Mouse (Mus musculus) MEL (cell line): ENCODE data around the gene Plbd2. TPM values are rescaled to one million over a fixed set of nuclear protein-coding genes. Genes with fewer than 3 reads are reported as not detected.

Experiments used
- DNase-seq: peaks from one replicate; pipeline ENCODE4 v3.0.0; 2011; ENCODE audit warnings: low read depth, low spot score
- H3K27ac ChIP-seq: 2 replicates; pipeline ENCODE4 v1.5.1; 2012; ENCODE audit warnings: low read depth, mild to moderate bottlenecking, control low read depth, low read length, moderate library complexity; ENCODE audit not compliant: control insufficient read depth
- H3K27me3 ChIP-seq, 2 experiments: fragments of 150-350 bp in 1 of 2; sonication (generic) in 1 of 2; 2 replicates each; pipeline ENCODE4 v1.6.1; 2012; ENCODE audit warnings: low read length in 2 of 2, mild to moderate bottlenecking in 2 of 2, improper control_type of control experiment in 1 of 2, moderate library complexity in 1 of 2; ENCODE audit not compliant: insufficient read depth in 2 of 2, control insufficient read depth in 1 of 2
- H3K36me3 ChIP-seq, 2 experiments: 2 replicates each; pipeline ENCODE4 v1.6.1; 2012 to 2014; ENCODE audit warnings: low read length in 2 of 2, improper control_type of control experiment in 1 of 2, inconsistent platforms in 1 of 2, mild to moderate bottlenecking in 1 of 2; ENCODE audit not compliant: insufficient read depth in 2 of 2, control insufficient read depth in 1 of 2
- H3K4me1 ChIP-seq, 2 experiments: fragments of 150-350 bp in 1 of 2; sonication (generic) in 1 of 2; 2 replicates each; pipeline ENCODE4 v1.6.1; 2012; ENCODE audit warnings: low read length in 2 of 2, improper control_type of control experiment in 1 of 2, mild to moderate bottlenecking in 1 of 2; ENCODE audit not compliant: insufficient read depth in 2 of 2, control insufficient read depth in 1 of 2
- H3K4me3 ChIP-seq, 2 experiments: fragments of 150-350 bp in 1 of 2; sonication (generic) in 1 of 2; 2 replicates each; pipeline ENCODE4 v1.5.1; 2012; ENCODE audit warnings: low read depth in 2 of 2, low read length in 2 of 2, mild to moderate bottlenecking in 2 of 2, moderate library complexity in 2 of 2, control low read depth in 1 of 2, improper control_type of control experiment in 1 of 2; ENCODE audit not compliant: control insufficient read depth in 1 of 2, insufficient read depth in 1 of 2
- H3K79me2 ChIP-seq: 2 replicates; pipeline ENCODE4 v1.6.1; 2012; ENCODE audit warnings: mild to moderate bottlenecking, low read length, moderate library complexity; ENCODE audit not compliant: control insufficient read depth, poor library complexity, insufficient read depth
- H3K9ac ChIP-seq: 2 replicates; pipeline ENCODE4 v1.6.1; 2012; ENCODE audit warnings: low read depth, mild to moderate bottlenecking, control low read depth, low read length, moderate library complexity; ENCODE audit not compliant: control insufficient read depth, poor library complexity, severe bottlenecking
- H3K9me3 ChIP-seq: fragments of 150-350 bp; sonication (generic); replicated peaks from 2 replicates; pipeline ENCODE4 v1.6.1; 2012; ENCODE audit warnings: mild to moderate bottlenecking, low read length, improper control_type of control experiment, moderate library complexity; ENCODE audit not compliant: insufficient read depth
- CHD1 ChIP-seq: IDR thresholded peaks from 2 replicates; pipeline ENCODE4 v1.6.1; 2012; ENCODE audit warnings: low read depth, mild to moderate bottlenecking, inconsistent platforms, low read length, improper control_type of control experiment
- CHD2 ChIP-seq: IDR thresholded peaks from 2 replicates; pipeline ENCODE4 v1.6.1; 2011; ENCODE audit warnings: low read length, improper control_type of control experiment
- CTCF ChIP-seq, 3 experiments: IDR thresholded peaks in 2 of 3; conservative IDR thresholded peaks in 1 of 3; 2 replicates each; pipeline ENCODE4 v1.5.1; 2011 to 2012; ENCODE audit warnings: low read length in 3 of 3, low read depth in 2 of 3, mild to moderate bottlenecking in 2 of 3, improper control_type of control experiment in 1 of 3, inconsistent platforms in 1 of 3, mixed read lengths in 1 of 3, moderate library complexity in 1 of 3; ENCODE audit not compliant: control insufficient read depth in 1 of 3, insufficient read depth in 1 of 3, poor library complexity in 1 of 3, severe bottlenecking in 1 of 3
- E2F4 ChIP-seq: IDR thresholded peaks from 2 replicates; pipeline ENCODE4 v1.6.1; 2011; ENCODE audit warnings: low read depth, low read length, improper control_type of control experiment, borderline replicate concordance
- ELF1 ChIP-seq: IDR thresholded peaks from 2 replicates; pipeline ENCODE4 v1.6.1; 2014; ENCODE audit warnings: low read depth, mild to moderate bottlenecking, inconsistent platforms, low read length, improper control_type of control experiment, moderate library complexity
- EP300 ChIP-seq, 2 experiments: IDR thresholded peaks; 2 replicates each; pipeline ENCODE4 v1.6.1; 2011; ENCODE audit warnings: improper control_type of control experiment in 2 of 2, low read length in 2 of 2, low read depth in 1 of 2, mild to moderate bottlenecking in 1 of 2
- GABPA ChIP-seq: IDR thresholded peaks from 2 replicates; pipeline ENCODE4 v1.6.1; 2012; ENCODE audit warnings: low read depth, mild to moderate bottlenecking, inconsistent platforms, low read length, improper control_type of control experiment, moderate library complexity
- GATA1 ChIP-seq: IDR thresholded peaks from 2 replicates; pipeline ENCODE4 v1.6.1; 2011; ENCODE audit warnings: low read depth, low read length, improper control_type of control experiment
- HCFC1 ChIP-seq: IDR thresholded peaks from 2 replicates; pipeline ENCODE4 v1.6.1; 2012; ENCODE audit warnings: low read depth, mild to moderate bottlenecking, inconsistent platforms, low read length, improper control_type of control experiment, moderate library complexity
- MAFK ChIP-seq: IDR thresholded peaks from 2 replicates; pipeline ENCODE4 v1.6.1; 2011; ENCODE audit warnings: low read depth, mild to moderate bottlenecking, low read length, improper control_type of control experiment, borderline replicate concordance
- MAX ChIP-seq: IDR thresholded peaks from 2 replicates; pipeline ENCODE4 v1.6.1; 2011; ENCODE audit warnings: low read length, improper control_type of control experiment
- MAZ ChIP-seq: IDR thresholded peaks from 2 replicates; pipeline ENCODE4 v1.6.1; 2012; ENCODE audit warnings: low read depth, mild to moderate bottlenecking, inconsistent platforms, low read length, improper control_type of control experiment
- MYB ChIP-seq: IDR thresholded peaks from 2 replicates; pipeline ENCODE4 v1.6.1; 2011; ENCODE audit warnings: mild to moderate bottlenecking, low read depth, low read length, improper control_type of control experiment
- RAD21 ChIP-seq: IDR thresholded peaks from 2 replicates; pipeline ENCODE4 v1.6.1; 2011; ENCODE audit warnings: mild to moderate bottlenecking, low read depth, low read length, improper control_type of control experiment
- SMC3 ChIP-seq: IDR thresholded peaks from 2 replicates; pipeline ENCODE4 v1.6.1; 2011; ENCODE audit warnings: low read depth, low read length, improper control_type of control experiment
- UBTF ChIP-seq: IDR thresholded peaks from 2 replicates; pipeline ENCODE4 v1.6.1; 2012; ENCODE audit warnings: low read depth, mild to moderate bottlenecking, inconsistent platforms, low read length, improper control_type of control experiment, moderate library complexity, borderline replicate concordance; ENCODE audit not compliant: insufficient read depth
- USF1 ChIP-seq: IDR thresholded peaks from 2 replicates; pipeline ENCODE4 v1.6.1; 2014; ENCODE audit warnings: low read depth, mild to moderate bottlenecking, inconsistent platforms, low read length, improper control_type of control experiment, moderate library complexity
- USF2 ChIP-seq, 2 experiments: IDR thresholded peaks; 2 replicates each; pipeline ENCODE4 v1.6.1; 2011 to 2012; ENCODE audit warnings: improper control_type of control experiment in 2 of 2, low read length in 2 of 2, borderline replicate concordance in 1 of 2, inconsistent platforms in 1 of 2, low read depth in 1 of 2, mild to moderate bottlenecking in 1 of 2; ENCODE audit not compliant: insufficient read depth in 1 of 2
- ZKSCAN1 ChIP-seq: IDR thresholded peaks from 2 replicates; pipeline ENCODE4 v1.6.1; 2012; ENCODE audit warnings: low read depth, mild to moderate bottlenecking, inconsistent platforms, low read length, improper control_type of control experiment, moderate library complexity
- polyA plus RNA-seq, 2 experiments: library from polyadenylated mRNA; stranded (reverse) in 1 of 2; unstranded in 1 of 2; fragments of >175 nt in 1 of 2; fragments of >200 nt in 1 of 2; gene quantifications; 2 replicates each; pipeline versions ENCODE4 v1.2.1 to v1.2.4; 2012; ENCODE audit warnings: low replicate concordance in 2 of 2, low read depth in 1 of 2; ENCODE audit not compliant: insufficient read length in 2 of 2, insufficient read depth in 1 of 2, missing spikeins in 1 of 2
- total RNA-seq: library from RNA; depleted of rRNA; stranded (reverse); fragments of 300-350 nt; gene quantifications from 2 replicates; pipeline ENCODE4 v1.2.3, GENCODE M21; 2012

The Plbd2 gene
- total and polyA plus RNA-seq, 3 experiments: 10.1 to 30.5 TPM; not detected in 1

DNA sequence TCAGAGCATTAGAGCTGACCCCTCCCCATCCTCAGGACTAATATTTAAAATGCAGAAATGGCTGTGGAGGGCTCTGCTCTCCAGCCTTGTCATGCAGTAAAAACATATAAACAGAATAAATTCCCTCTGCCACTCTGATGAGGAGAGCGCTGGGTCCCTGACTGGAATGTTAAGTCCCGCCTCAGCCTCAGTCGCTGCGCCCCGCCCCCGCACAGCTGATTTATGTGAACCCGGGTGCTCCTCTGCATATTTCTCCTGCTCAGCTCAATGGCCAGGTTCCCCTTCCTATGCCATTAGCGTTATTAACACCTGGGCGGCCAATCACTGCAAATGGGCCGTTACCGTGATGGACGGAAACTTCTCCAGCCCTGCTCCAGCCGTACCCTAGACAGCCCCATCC lies 56.1 kb downstream of the Plbd2 start:
- H3K4me1 ChIP-seq: no peaks in the 10 kb centered on the region
- no peaks in the 10 kb centered on the region for H3K79me2 ChIP-seq
- H3K9ac ChIP-seq: no peak overlapping the region
- H3K27ac ChIP-seq: no peak overlapping the region
- no peak overlapping the region for H3K4me3 ChIP-seq
- no peaks in the 10 kb centered on the region for H3K9me3 ChIP-seq
- no peaks in the 10 kb centered on the region for H3K27me3 ChIP-seq
- H3K36me3 ChIP-seq: no peaks in the 10 kb centered on the region
- DNase-seq: no peak
- no peak for TF ChIP-seq ELF1
- no peak for TF ChIP-seq HCFC1
- no peak for TF ChIP-seq E2F4
- TF ChIP-seq MAFK: no peak
- TF ChIP-seq ZKSCAN1: no peak
- TF ChIP-seq USF2 (IDR thresholded peaks at IDR 0.05; ENCODE audit: borderline replicate concordance in 1 of 2, insufficient read depth in 1 of 2, low read depth in 1 of 2, low read length in 2 of 2): no peak
- no peak for TF ChIP-seq CHD1
- no peak for TF ChIP-seq CHD2
- no peak for TF ChIP-seq EP300 (IDR thresholded peaks at IDR 0.05; ENCODE audit: low read depth in 1 of 2, low read length in 2 of 2)
- no peak for TF ChIP-seq USF1
- no peak for TF ChIP-seq MAZ
- TF ChIP-seq GATA1: no peak
- TF ChIP-seq GABPA: no peak
- TF ChIP-seq RAD21: no peak
- TF ChIP-seq UBTF: no peak
- no peak for TF ChIP-seq MAX

DNA sequence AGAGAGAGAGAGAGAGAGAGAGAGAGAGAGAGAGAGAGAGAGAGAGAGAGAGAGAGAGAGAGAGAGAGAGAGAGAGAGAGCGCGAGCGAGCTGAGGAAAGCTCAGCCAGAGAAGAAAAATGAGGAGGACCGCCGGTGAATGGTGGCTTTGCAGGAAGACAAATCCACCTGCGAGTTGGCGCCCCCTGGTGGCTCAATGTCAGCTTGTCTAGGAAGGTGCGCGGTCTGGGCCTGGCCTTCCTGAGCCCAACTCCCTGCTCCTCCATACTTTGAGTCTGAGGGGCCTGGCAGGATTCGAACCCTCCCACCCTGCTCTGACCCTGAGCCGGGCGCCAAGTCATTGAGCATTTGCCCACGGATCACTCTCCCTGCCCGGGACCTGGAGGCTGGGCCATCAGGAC lies 62.7 kb downstream of the Plbd2 start:
- no peaks in the 10 kb centered on the region for H3K4me1 ChIP-seq
- H3K36me3 ChIP-seq: no peaks in the 10 kb centered on the region
- no peak overlapping the region for H3K9ac ChIP-seq
- no peaks in the 10 kb centered on the region for H3K27me3 ChIP-seq
- H3K4me3 ChIP-seq: no peak overlapping the region
- no peak for DNase-seq
- H3K9me3 ChIP-seq: no peaks in the 10 kb centered on the region
- TF ChIP-seq CTCF (IDR thresholded peaks at IDR 0.05 in 2 of 3, conservative IDR thresholded peaks at IDR 0.05 in 1 of 3; ENCODE audit: control insufficient read depth in 1 of 3, insufficient read depth in 1 of 3, low read depth in 2 of 3, low read length in 3 of 3, poor library complexity in 1 of 3, severe bottlenecking in 1 of 3): peak in 2 of 3 experiments; percentile 31 to 56; a peak in 4 of 6 replicates
- TF ChIP-seq MYB: no peak
- TF ChIP-seq SMC3: peak; percentile 24; the same call in 1 of the 2 replicates
- H3K79me2 ChIP-seq: no peaks in the 10 kb centered on the region
- H3K27ac ChIP-seq: no peak overlapping the region
